Mouse (Mus musculus): ENCODE measurements around the gene Fermt2.

- no peak for TF ChIP-seq CTCF (IDR thresholded peaks at IDR 0.05; ENCODE audit: insufficient read depth, low read length)
- no peak for TF ChIP-seq POLR2A (IDR thresholded peaks at IDR 0.05; ENCODE audit: borderline replicate concordance, extremely low read depth, low read depth, low read length)
These were observed 88.6 kb downstream of the Fermt2 start for GRCm38 (mm10) chr14:45441291-45441690.

Measured in lung, adult 2 months (tissue).